Mouse (Mus musculus) embryonic facial prominence, embryonic 14.5 days (tissue): ENCODE measurements at regions not wholly inside any gene's neighbourhood (a gene's known extent, or its start where the extent isn't known, plus 50 kb on each side); places are given as distances from the start of the nearest gene placed in this dataset.

Experiments used
- ATAC-seq: fragments of 200-750 bp; cut with Nextera tagmentation; 2 replicates; pipeline ENCODE4 v1.8.0; 2017; ENCODE audit warnings: low read depth, moderate number of reproducible peaks, moderate TSS enrichment
- DNase-seq: peaks from one replicate; pipeline ENCODE4 v3.0.0-alpha.2; 2015; ENCODE audit warnings: low spot score
- H3K27ac ChIP-seq: fragments of 300-500 bp; sonication (generic); replicated peaks from 2 replicates; pipeline ENCODE4 v1.5.1; 2014; ENCODE audit warnings: low read depth, mild to moderate bottlenecking, low read length, moderate library complexity
- H3K27me3 ChIP-seq: fragments of 300-500 bp; sonication (generic); replicated peaks from 2 replicates; pipeline ENCODE4 v1.6.1; 2014; ENCODE audit warnings: low read length; ENCODE audit not compliant: control insufficient read depth, insufficient read depth
- H3K36me3 ChIP-seq: fragments of 300-500 bp; sonication (generic); 2 replicates; pipeline ENCODE4 v1.6.1; 2014; ENCODE audit warnings: low read length, mixed read lengths; ENCODE audit not compliant: control insufficient read depth, insufficient read depth
- H3K4me1 ChIP-seq: fragments of 300-500 bp; sonication (generic); 2 replicates; pipeline ENCODE4 v1.6.1; 2014; ENCODE audit warnings: antibody characterized with exemption, low read length; ENCODE audit not compliant: control insufficient read depth, insufficient read depth
- H3K4me2 ChIP-seq: fragments of 300-500 bp; sonication (generic); 2 replicates; pipeline ENCODE4 v1.6.1; 2014; ENCODE audit warnings: low read depth, mild to moderate bottlenecking, low read length, moderate library complexity, mixed read lengths
- H3K4me3 ChIP-seq: fragments of 300-500 bp; sonication (generic); 2 replicates; pipeline ENCODE4 v1.5.1; 2014; ENCODE audit warnings: low read depth, mild to moderate bottlenecking, low read length
- H3K9ac ChIP-seq: fragments of 300-500 bp; sonication (generic); 2 replicates; pipeline ENCODE4 v1.6.1; 2014; ENCODE audit warnings: low read depth, mild to moderate bottlenecking, low read length, moderate library complexity, mixed read lengths
- H3K9me3 ChIP-seq: fragments of 300-500 bp; sonication (generic); 2 replicates; pipeline ENCODE4 v1.6.1; 2016; ENCODE audit warnings: low read length; ENCODE audit not compliant: control insufficient read depth
- WGBS: fragments of 180-500 bp; shearing (Covaris S2); extraction: QIAGEN DNeasy Blood & Tissue Kit; methylation state at CpG from one replicate; pipeline ENCODE4 v1.1.7; 2014; 5-methylcytosine and 5-hydroxymethylcytosine counted together

DNA sequence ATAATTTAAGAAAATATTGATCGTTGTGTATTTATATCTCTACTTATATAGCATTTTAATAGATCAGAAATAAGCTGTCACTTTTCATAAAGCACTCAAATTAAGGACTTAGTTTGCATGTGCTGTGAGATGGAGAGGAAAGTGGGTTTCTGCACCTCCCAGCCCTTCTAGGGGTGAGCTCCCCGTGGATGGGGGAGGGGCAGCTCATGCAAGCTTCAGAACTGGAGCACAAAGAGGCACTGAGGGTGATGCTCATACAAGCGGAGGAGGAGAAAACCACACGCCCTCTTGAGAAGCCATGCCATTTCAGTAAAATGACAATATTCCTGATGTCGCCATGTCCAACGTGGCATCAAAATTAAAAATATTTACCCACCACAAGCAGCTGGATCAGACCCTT lies 452.1 kb upstream of the 3110018I06Rik start:
- ATAC-seq, result no peak
- 0 out of 2 replicates have a peak, but pooled peaks cover 5% of the 10 kb centered on the region for H3K9me3 ChIP-seq

DNA sequence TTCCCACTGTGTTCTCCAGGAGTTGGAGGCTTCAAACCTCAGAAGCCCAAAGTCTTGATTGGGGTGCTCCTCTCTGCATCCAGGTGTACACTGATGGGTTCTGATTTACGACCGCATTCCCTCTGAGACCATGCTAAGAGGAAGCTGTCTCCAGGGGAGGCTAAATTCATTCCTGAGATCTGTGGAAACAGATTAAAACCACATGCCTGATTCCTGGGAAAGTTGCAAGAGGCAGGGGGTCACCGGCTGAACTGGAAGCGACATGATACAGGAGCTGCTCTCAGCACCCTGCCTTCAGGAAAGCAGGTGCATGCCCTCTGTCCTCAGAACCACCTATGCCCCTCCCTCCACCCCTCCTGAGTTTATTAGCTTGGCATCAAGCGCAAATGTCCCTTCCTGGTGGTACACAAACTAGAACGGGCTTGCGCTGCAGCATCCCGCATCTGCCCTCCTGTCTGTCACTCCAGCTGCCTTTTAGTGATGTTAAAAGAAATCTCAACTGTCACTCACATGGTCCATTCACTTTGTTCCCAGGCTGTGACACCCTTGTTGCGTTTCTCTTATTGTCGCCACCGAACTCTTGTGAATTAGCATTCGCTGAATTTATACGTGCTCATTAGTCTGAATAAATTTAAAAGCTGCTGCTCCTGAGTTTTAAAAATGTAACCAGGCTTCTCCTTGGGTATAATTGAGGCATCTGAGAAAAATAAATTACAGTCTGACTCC lies 446.3 kb upstream of the 3110018I06Rik start:
- Histone ChIP-seq H3K27me3 (no peaks in the 10 kb centered on the region), H3K4me3 (no peak overlapping the region), H3K36me3 (no peaks in the 10 kb centered on the region), H3K9ac (no peak overlapping the region), H3K27ac (no peak overlapping the region), H3K9me3 (no peaks in the 10 kb centered on the region), H3K4me2 (no peak overlapping the region), H3K4me1 (no peaks in the 10 kb centered on the region)
- ATAC-seq (no peak), DNase-seq (no peak)
- 49% methylated on average over 13 of the region's 13 CpGs for WGBS

More for the DNA sequence above, 452.1 kb upstream of the 3110018I06Rik start:
- no peak overlapping the region for H3K4me2 ChIP-seq
- H3K4me1 ChIP-seq, result no peaks in the 10 kb centered on the region
- H3K9ac ChIP-seq, result no peak overlapping the region
- no peak overlapping the region for H3K4me3 ChIP-seq
- H3K27me3 ChIP-seq, result no peaks in the 10 kb centered on the region
- WGBS, result 64% methylated on average over 6 of the region's 6 CpGs
- no peak overlapping the region for H3K27ac ChIP-seq
- no peaks in the 10 kb centered on the region for H3K36me3 ChIP-seq
- no peak for DNase-seq

DNA sequence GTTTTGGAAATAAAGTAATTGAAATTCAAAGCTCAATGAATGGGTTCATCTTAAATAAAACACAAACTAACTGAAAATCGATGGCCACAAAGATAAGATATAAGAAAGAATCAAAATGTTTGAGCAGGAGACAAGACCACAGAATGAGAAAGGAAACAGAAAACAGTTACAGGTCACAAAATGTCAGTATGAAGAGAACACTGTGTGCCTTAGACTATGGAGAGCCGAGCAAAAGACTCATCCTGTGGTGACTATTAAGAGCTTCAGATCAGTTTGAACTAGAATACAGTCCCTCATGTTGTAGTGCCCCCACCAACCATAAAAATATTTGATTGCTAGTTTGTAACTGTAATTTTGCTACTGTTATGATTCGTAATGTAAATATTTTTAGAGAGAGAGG lies 441.9 kb upstream of the 3110018I06Rik start:
- H3K4me1 ChIP-seq, result no peaks in the 10 kb centered on the region
- no peaks in the 10 kb centered on the region for H3K36me3 ChIP-seq
- H3K27ac ChIP-seq, result no peak overlapping the region
- no peak for DNase-seq
- 84% methylated on average over 3 of the region's 3 CpGs for WGBS
- no peak overlapping the region for H3K9ac ChIP-seq
- H3K4me2 ChIP-seq, result no peak overlapping the region
- H3K4me3 ChIP-seq, result no peak overlapping the region
- no peaks in the 10 kb centered on the region for H3K9me3 ChIP-seq
- H3K27me3 ChIP-seq, result no peaks in the 10 kb centered on the region
- ATAC-seq, result no peak

DNA sequence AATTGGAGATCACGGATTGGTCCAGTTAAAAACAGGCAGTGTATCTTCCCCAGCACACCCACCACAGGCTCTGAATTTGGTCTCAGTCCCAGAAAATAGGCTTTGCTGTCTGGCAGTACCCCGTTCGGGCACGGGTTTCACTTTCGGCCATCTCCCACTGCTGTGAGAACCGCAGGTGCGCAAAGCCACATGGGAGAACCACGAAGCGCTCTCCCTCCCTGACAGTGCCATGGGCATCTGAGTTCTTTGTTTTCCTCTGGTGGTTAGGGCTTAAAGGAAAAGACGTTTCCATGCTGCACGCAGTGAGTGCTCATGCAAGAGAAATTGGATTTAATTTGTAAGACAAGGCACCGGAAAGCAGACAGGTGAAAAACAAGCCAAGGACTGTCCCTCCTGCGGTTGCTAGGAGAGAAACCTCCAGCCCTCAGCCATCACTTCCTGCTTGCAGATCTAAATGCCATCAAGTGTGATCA lies 441.3 kb upstream of the 3110018I06Rik start:
- no peak for ATAC-seq
- Histone ChIP-seq H3K4me3 (no peak overlapping the region), H3K4me1 (no peaks in the 10 kb centered on the region), H3K36me3 (no peaks in the 10 kb centered on the region), H3K27ac (no peak overlapping the region), H3K9me3 (no peaks in the 10 kb centered on the region), H3K4me2 (no peak overlapping the region), H3K27me3 (no peaks in the 10 kb centered on the region), H3K9ac (no peak overlapping the region)
- no peak for DNase-seq
- WGBS, result 69% methylated on average over 13 of the region's 13 CpGs

DNA sequence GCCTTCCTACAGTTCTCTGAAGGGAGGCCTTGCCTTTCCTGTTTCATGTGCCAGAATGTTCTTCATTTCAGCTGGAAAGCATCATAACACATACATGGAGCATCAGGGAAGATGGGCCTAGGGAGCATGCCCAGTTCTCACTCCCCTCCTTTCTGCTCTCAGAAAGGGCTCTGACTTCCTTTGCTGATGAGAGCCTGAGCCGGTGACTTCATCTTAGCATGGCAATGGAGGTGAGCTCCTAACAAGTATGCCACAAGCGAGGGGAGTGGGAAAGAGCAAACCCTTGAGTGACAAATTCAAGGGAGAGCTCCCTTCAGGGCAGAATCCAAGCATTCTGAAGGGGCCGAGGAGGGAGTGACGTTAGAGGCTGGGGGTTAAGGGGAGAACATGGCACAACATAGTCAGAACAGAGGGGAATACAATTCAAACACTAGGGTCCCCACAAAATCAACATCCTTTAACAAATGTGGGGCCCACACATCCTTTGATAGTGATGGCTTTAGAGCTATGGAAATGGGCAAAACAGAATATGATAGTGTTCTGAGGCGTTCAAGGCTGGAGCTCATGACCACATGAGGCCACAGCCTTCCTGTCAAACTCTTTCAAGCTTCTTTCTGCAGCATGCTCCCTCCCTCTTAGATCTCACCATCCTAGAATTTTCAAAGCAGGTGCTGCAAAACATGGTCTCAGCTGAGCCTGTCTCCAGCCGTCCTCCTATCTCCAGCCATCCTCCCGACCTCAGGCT lies 437.4 kb upstream of the 3110018I06Rik start:
- no peaks in the 10 kb centered on the region for H3K9me3 ChIP-seq
- ATAC-seq (no peak), DNase-seq (no peak)
- no peak overlapping the region for H3K4me3 ChIP-seq
- no peak overlapping the region for H3K4me2 ChIP-seq
- no peaks in the 10 kb centered on the region for H3K36me3 ChIP-seq
- WGBS, result 80% methylated on average over 7 of the region's 7 CpGs
- H3K4me1 ChIP-seq, result no peaks in the 10 kb centered on the region
- H3K27me3 ChIP-seq, result no peaks in the 10 kb centered on the region
- H3K9ac ChIP-seq, result no peak overlapping the region
- no peak overlapping the region for H3K27ac ChIP-seq

DNA sequence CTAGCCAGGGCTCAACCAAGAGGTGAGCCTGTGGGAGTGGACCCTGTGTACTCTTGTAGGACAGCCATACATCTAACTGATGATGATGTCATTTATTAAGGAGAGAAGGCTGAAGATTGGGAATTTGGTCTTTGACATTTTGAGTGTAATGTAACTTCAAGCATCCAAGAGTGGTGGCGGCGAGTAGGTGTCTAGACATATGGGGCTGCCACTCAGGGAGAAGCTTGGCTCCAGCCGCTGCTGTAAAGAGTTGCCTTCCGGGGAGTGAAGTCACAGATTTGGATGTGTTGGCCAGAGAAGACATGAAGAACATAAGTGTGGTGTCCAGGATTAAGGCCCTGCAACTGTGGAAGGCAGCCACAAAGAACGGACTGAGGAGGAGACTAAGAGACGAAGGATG lies 436.3 kb upstream of the 3110018I06Rik start:
- no peak overlapping the region for H3K4me2 ChIP-seq
- no peak for DNase-seq
- H3K4me3 ChIP-seq, result no peak overlapping the region
- H3K9me3 ChIP-seq, result no peaks in the 10 kb centered on the region
- no peaks in the 10 kb centered on the region for H3K4me1 ChIP-seq
- WGBS, result 91% methylated on average over 6 of the region's 6 CpGs
- no peaks in the 10 kb centered on the region for H3K36me3 ChIP-seq
- no peak overlapping the region for H3K9ac ChIP-seq
- no peak overlapping the region for H3K27ac ChIP-seq
- no peak for ATAC-seq
- no peaks in the 10 kb centered on the region for H3K27me3 ChIP-seq

DNA sequence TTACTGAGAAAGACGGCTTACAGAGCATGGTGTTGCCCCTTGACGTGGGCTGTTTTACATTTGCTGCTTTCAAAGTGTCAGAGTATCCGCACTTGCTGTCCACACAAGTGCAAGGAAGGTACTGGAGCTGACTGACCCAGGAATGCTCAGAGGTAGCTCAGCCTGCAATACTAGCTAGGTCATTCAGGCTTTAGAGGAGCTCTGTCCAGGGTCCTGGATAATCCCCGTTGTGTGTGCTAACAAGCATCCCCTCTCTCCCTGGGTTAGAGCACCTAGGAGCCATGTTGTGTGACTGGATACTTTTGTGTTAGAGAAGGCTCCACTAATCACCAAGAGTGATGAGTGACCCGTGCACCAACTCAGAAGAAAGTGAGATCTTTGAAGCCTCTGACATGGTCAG lies 431.9 kb upstream of the 3110018I06Rik start:
- H3K9me3 ChIP-seq, result no peaks in the 10 kb centered on the region
- H3K27me3 ChIP-seq, result no peaks in the 10 kb centered on the region
- H3K4me2 ChIP-seq, result no peak overlapping the region
- 21% methylated on average over 5 of the region's 5 CpGs for WGBS
- ATAC-seq (no peak), DNase-seq (peak; percentile 84)
- H3K36me3 ChIP-seq, result no peaks in the 10 kb centered on the region
- H3K4me1 ChIP-seq, result no peaks in the 10 kb centered on the region
- H3K4me3 ChIP-seq, result no peak overlapping the region
- no peak overlapping the region for H3K9ac ChIP-seq
- H3K27ac ChIP-seq, result no peak overlapping the region

DNA sequence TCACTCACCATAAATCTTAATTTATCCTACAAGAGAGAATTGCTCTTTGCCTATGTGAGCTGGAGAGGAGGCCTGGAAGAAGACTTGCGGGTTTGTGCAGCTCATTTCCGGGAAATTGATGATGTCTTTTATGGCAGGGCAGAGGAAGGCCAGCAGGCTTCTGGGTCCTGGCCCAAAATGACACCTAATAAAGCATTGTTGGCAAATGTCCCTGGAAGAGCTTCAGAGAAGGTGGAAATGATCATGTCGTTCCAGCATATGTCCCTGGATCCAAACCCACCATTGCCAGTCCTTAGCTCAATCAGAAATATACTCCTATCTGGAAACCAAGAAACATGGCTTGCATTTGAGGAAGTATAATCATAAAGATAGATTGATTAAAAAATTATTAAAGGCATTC lies 427.9 kb upstream of the 3110018I06Rik start:
- Histone ChIP-seq H3K4me2 (no peak overlapping the region), H3K4me1 (no peaks in the 10 kb centered on the region), H3K27ac (no peak overlapping the region), H3K36me3 (no peaks in the 10 kb centered on the region), H3K27me3 (no peaks in the 10 kb centered on the region), H3K9me3 (no peaks in the 10 kb centered on the region), H3K9ac (no peak overlapping the region), H3K4me3 (no peak overlapping the region)
- 84% methylated on average over 3 of the region's 3 CpGs for WGBS
- ATAC-seq, result no peak
- no peak for DNase-seq

DNA sequence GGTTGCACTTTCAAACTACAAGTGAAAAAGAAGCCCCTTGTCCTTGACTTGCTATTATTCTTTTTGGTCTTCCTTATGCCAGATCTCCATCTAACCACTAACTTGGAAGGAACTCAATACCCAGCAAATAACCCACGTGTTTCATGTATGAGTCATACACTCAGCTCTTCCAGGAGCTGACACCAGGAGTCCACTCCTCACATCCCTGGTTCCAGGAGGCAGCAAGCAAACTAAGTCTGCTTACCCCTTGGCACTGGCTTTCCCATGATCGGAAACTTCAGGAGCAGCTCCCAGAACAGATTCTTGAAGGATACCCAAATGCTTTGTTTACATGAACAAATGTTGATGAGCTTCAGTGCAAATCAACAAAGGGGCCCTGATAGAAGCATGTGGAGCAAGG lies 421.1 kb upstream of the 3110018I06Rik start:
- H3K4me2 ChIP-seq, result no peak overlapping the region
- H3K4me3 ChIP-seq, result no peak overlapping the region
- no peaks in the 10 kb centered on the region for H3K36me3 ChIP-seq
- no peak for DNase-seq
- ATAC-seq, result no peak
- 78% methylated on average over 2 of the region's 2 CpGs for WGBS
- no peaks in the 10 kb centered on the region for H3K4me1 ChIP-seq
- no peak overlapping the region for H3K27ac ChIP-seq
- H3K27me3 ChIP-seq, result no peaks in the 10 kb centered on the region
- H3K9me3 ChIP-seq, result no peaks in the 10 kb centered on the region
- no peak overlapping the region for H3K9ac ChIP-seq
